Mouse (Mus musculus): ENCODE measurements around the gene Znrf4. TPM values are rescaled to one million over a fixed set of nuclear protein-coding genes. Genes with fewer than 3 reads are reported as not detected.

Znrf4 gene
- polyA plus RNA-seq, 1 experiment from 2014 or later, result not detected

- Histone ChIP-seq H3K4me2 (no peak overlapping the region), H3K27ac (peak overlapping the region; percentile 46), H3K9me3 (no peaks in the 10 kb centered on the region), H3K4me3 (no peak overlapping the region), H3K9ac (no peak overlapping the region), H3K4me1 (peaks cover 38% of the 10 kb centered on the region), H3K36me3 (replicated peaks) (no peaks in the 10 kb centered on the region), H3K27me3 (replicated peaks) (no peaks in the 10 kb centered on the region)
- peak; percentile 13; the same call in 1 of the 2 replicates for ATAC-seq (replicated peaks)
- WGBS, result 41% methylated on average over 17 of the region's 17 CpGs
These were observed 35.0 kb upstream of the Znrf4 start for GRCm38 (mm10) chr17:56547116-56547845.

- Histone ChIP-seq H3K4me1 (peaks cover 31% of the 10 kb centered on the region), H3K4me3 (no peak overlapping the region), H3K27me3 (replicated peaks) (no peaks in the 10 kb centered on the region), H3K9me3 (no peaks in the 10 kb centered on the region), H3K36me3 (replicated peaks) (no peaks in the 10 kb centered on the region), H3K9ac (no peak overlapping the region), H3K27ac (peak overlapping the region; percentile 46), H3K4me2 (no peak overlapping the region)
- WGBS, result 80% methylated on average over 5 of the region's 5 CpGs
- ATAC-seq (replicated peaks), result no peak
These were observed 34.3 kb upstream of the Znrf4 start for GRCm38 (mm10) chr17:56546576-56546975.

- H3K9ac ChIP-seq, result no peak overlapping the region
- H3K4me1 ChIP-seq, result peaks cover 25% of the 10 kb centered on the region
- 86% methylated on average over 1 of the region's 1 CpGs for WGBS
- H3K36me3 ChIP-seq (replicated peaks), result no peaks in the 10 kb centered on the region
- no peaks in the 10 kb centered on the region for H3K27me3 ChIP-seq (replicated peaks)
- no peak overlapping the region for H3K4me2 ChIP-seq
- no peaks in the 10 kb centered on the region for H3K9me3 ChIP-seq
- H3K27ac ChIP-seq, result no peak overlapping the region
- no peak for ATAC-seq (replicated peaks)
- H3K4me3 ChIP-seq, result no peak overlapping the region
These were observed 33.7 kb upstream of the Znrf4 start for GRCm38 (mm10) chr17:56545945-56546344.

- WGBS, result 77% methylated on average over 7 of the region's 7 CpGs
- ATAC-seq (replicated peaks), result no peak
These were observed 32.6 kb upstream of the Znrf4 start for GRCm38 (mm10) chr17:56544699-56545387.

GRCm38 (mm10) chr17:56543684-56544224 lies 31.5 kb upstream of the Znrf4 start:
- Histone ChIP-seq H3K9me3 (no peaks in the 10 kb centered on the region), H3K36me3 (replicated peaks) (no peaks in the 10 kb centered on the region), H3K4me2 (no peak overlapping the region), H3K4me1 (peaks cover 24% of the 10 kb centered on the region), H3K27me3 (replicated peaks) (no peaks in the 10 kb centered on the region), H3K4me3 (no peak overlapping the region), H3K9ac (no peak overlapping the region), H3K27ac (no peak overlapping the region)
- no peak for ATAC-seq (replicated peaks)
- 83% methylated on average over 3 of the region's 3 CpGs for WGBS

More at GRCm38 (mm10) chr17:56544699-56545387, 32.6 kb upstream of the Znrf4 start:
- Histone ChIP-seq H3K4me2 (no peak overlapping the region), H3K9ac (no peak overlapping the region), H3K9me3 (no peaks in the 10 kb centered on the region), H3K27ac (0 out of 2 replicates have a peak overlapping the region, but pooled peaks have one; percentile 4), H3K4me1 (peaks cover 24% of the 10 kb centered on the region), H3K4me3 (no peak overlapping the region), H3K36me3 (replicated peaks) (no peaks in the 10 kb centered on the region), H3K27me3 (replicated peaks) (no peaks in the 10 kb centered on the region)

- H3K4me1 ChIP-seq, result peaks cover 26% of the 10 kb centered on the region
- ATAC-seq (replicated peaks), result no peak
- peak overlapping the region; percentile 32; the same call in 1 of the 2 replicates for H3K27ac ChIP-seq
- no peak overlapping the region for H3K4me3 ChIP-seq
- 26% methylated on average over 8 of the region's 8 CpGs for WGBS
- H3K36me3 ChIP-seq (replicated peaks), result no peaks in the 10 kb centered on the region
- H3K9ac ChIP-seq, result no peak overlapping the region
- no peaks in the 10 kb centered on the region for H3K9me3 ChIP-seq
- H3K4me2 ChIP-seq, result no peak overlapping the region
- no peaks in the 10 kb centered on the region for H3K27me3 ChIP-seq (replicated peaks)
These were observed 30.5 kb upstream of the Znrf4 start for GRCm38 (mm10) chr17:56542736-56543135.

GRCm38 (mm10) chr17:56540562-56540975 lies 28.3 kb upstream of the Znrf4 start:
- no peak overlapping the region for H3K27ac ChIP-seq
- H3K9ac ChIP-seq, result no peak overlapping the region
- whole genome bisulfite sequencing, result 34% methylated on average over 6 of the region's 6 CpGs
- no peaks in the 10 kb centered on the region for H3K9me3 ChIP-seq
- peaks cover 25% of the 10 kb centered on the region for H3K4me1 ChIP-seq
- no peak overlapping the region for H3K4me3 ChIP-seq
- no peak overlapping the region for H3K4me2 ChIP-seq
- no peaks in the 10 kb centered on the region for H3K27me3 ChIP-seq (replicated peaks)
- ATAC-seq (replicated peaks), result no peak
- no peaks in the 10 kb centered on the region for H3K36me3 ChIP-seq (replicated peaks)

- Histone ChIP-seq H3K36me3 (replicated peaks) (no peaks in the 10 kb centered on the region), H3K9ac (no peak overlapping the region), H3K9me3 (no peaks in the 10 kb centered on the region), H3K4me2 (no peak overlapping the region), H3K27ac (peak overlapping the region; percentile 57), H3K4me3 (no peak overlapping the region), H3K4me1 (peaks cover 25% of the 10 kb centered on the region), H3K27me3 (replicated peaks) (no peaks in the 10 kb centered on the region)
- WGBS, result 8% methylated on average over 8 of the region's 8 CpGs
- peak; percentile 44; the same call in 1 of the 2 replicates for ATAC-seq (replicated peaks)
These were observed 25.7 kb upstream of the Znrf4 start for GRCm38 (mm10) chr17:56537912-56538311.

- Histone ChIP-seq H3K9ac (no peak overlapping the region), H3K4me2 (no peak overlapping the region), H3K27ac (peak overlapping the region; percentile 70), H3K36me3 (replicated peaks) (no peaks in the 10 kb centered on the region), H3K9me3 (no peaks in the 10 kb centered on the region), H3K4me1 (peaks cover 22% of the 10 kb centered on the region), H3K4me3 (no peak overlapping the region), H3K27me3 (replicated peaks) (no peaks in the 10 kb centered on the region)
- WGBS, result 29% methylated on average over 3 of the region's 3 CpGs
- ATAC-seq (replicated peaks), result peak; percentile 13
These were observed 24.6 kb upstream of the Znrf4 start for GRCm38 (mm10) chr17:56536874-56537273.

- Histone ChIP-seq H3K4me1 (peaks cover 22% of the 10 kb centered on the region), H3K27ac (peak overlapping the region; percentile 70), H3K4me2 (no peak overlapping the region), H3K27me3 (replicated peaks) (no peaks in the 10 kb centered on the region), H3K36me3 (replicated peaks) (no peaks in the 10 kb centered on the region), H3K9ac (no peak overlapping the region), H3K4me3 (no peak overlapping the region), H3K9me3 (no peaks in the 10 kb centered on the region)
- WGBS, result 27% methylated on average over 14 of the region's 14 CpGs
- peak; percentile 67 for ATAC-seq (replicated peaks)
These were observed 24.0 kb upstream of the Znrf4 start for GRCm38 (mm10) chr17:56536192-56536591.

- no peaks in the 10 kb centered on the region for H3K4me1 ChIP-seq
- no peak overlapping the region for H3K4me3 ChIP-seq
- ATAC-seq (replicated peaks), result no peak
- H3K27ac ChIP-seq, result no peak overlapping the region
- 72% methylated on average over 4 of the region's 4 CpGs for WGBS
- H3K4me2 ChIP-seq, result no peak overlapping the region
- H3K9me3 ChIP-seq, result no peaks in the 10 kb centered on the region
- no peaks in the 10 kb centered on the region for H3K27me3 ChIP-seq (replicated peaks)
- H3K36me3 ChIP-seq (replicated peaks), result no peaks in the 10 kb centered on the region
- no peak overlapping the region for H3K9ac ChIP-seq
These were observed 12.7 kb upstream of the Znrf4 start for GRCm38 (mm10) chr17:56524943-56525342.

- Histone ChIP-seq H3K4me2 (no peak overlapping the region), H3K9me3 (no peaks in the 10 kb centered on the region), H3K36me3 (replicated peaks) (no peaks in the 10 kb centered on the region), H3K4me3 (no peak overlapping the region), H3K27me3 (replicated peaks) (no peaks in the 10 kb centered on the region), H3K9ac (no peak overlapping the region), H3K27ac (no peak overlapping the region), H3K4me1 (no peaks in the 10 kb centered on the region)
- 63% methylated on average over 1 of the region's 1 CpGs for WGBS
- ATAC-seq (replicated peaks), result no peak
These were observed 10.5 kb upstream of the Znrf4 start for GRCm38 (mm10) chr17:56522744-56523143.

All from midbrain, embryonic 15.5 days (tissue).